Mouse (Mus musculus): ENCODE results near the gene Gfi1b. TPM values are rescaled to one million over a fixed set of nuclear protein-coding genes. Genes with fewer than 3 reads are reported as not detected.

Gfi1b gene
- polyA plus RNA-seq (2014; fragmentation: Illumina TruSeq; extraction: RNeasy Lipid Tissue Mini Kit (QIAGEN cat#74804); ENCODE audit: low replicate concordance), result not detected

GRCm38 (mm10) chr2:28621664-28622171 is at the start of gene Gfi1b:
Gfi1b (minus strand) TSS chr2:28621982.

GRCm38 (mm10) chr2:28640461-28641424 is 19.0 kb upstream of the Gfi1b start, which contains the start of gene Tsc1:
Tsc1 (plus strand) TSS chr2:28641228.

GRCm38 (mm10) chr2:28583651-28584050 is 38.1 kb downstream of the Gfi1b start, which contains the start of gene Gtf3c5:
Gtf3c5 (minus strand) TSS chr2:28583751.

GRCm38 (mm10) chr2:28563303-28563702 is 58.5 kb downstream of the Gfi1b start, which contains the start of gene Cel:
Cel (minus strand) TSS chr2:28563403.

Other genes with a start within 250 kb of the Gfi1b start
- 0.56 TPM for gene Ppp1r26, start 175.2 kb downstream of the Gfi1b start, polyA plus RNA-seq (2014; fragmentation: Illumina TruSeq; extraction: RNeasy Lipid Tissue Mini Kit (QIAGEN cat#74804); ENCODE audit: low replicate concordance)
- not detected for gene 1700007K13Rik, start 155.7 kb downstream of the Gfi1b start, polyA plus RNA-seq (2014; fragmentation: Illumina TruSeq; extraction: RNeasy Lipid Tissue Mini Kit (QIAGEN cat#74804); ENCODE audit: low replicate concordance)
- 69.0 TPM for gene Mrps2, start 153.9 kb downstream of the Gfi1b start, polyA plus RNA-seq (2014; fragmentation: Illumina TruSeq; extraction: RNeasy Lipid Tissue Mini Kit (QIAGEN cat#74804); ENCODE audit: low replicate concordance)
- not detected for gene Gbgt1, start 125.1 kb downstream of the Gfi1b start, polyA plus RNA-seq (2014; fragmentation: Illumina TruSeq; extraction: RNeasy Lipid Tissue Mini Kit (QIAGEN cat#74804); ENCODE audit: low replicate concordance)
- not detected for gene Gm10134, start 115.9 kb downstream of the Gfi1b start, polyA plus RNA-seq (2014; fragmentation: Illumina TruSeq; extraction: RNeasy Lipid Tissue Mini Kit (QIAGEN cat#74804); ENCODE audit: low replicate concordance)
- gene Ralgds, start 108.9 kb downstream of the Gfi1b start, polyA plus RNA-seq (2014; fragmentation: Illumina TruSeq; extraction: RNeasy Lipid Tissue Mini Kit (QIAGEN cat#74804); ENCODE audit: low replicate concordance), result 8.7 TPM
- gene Cel, start 58.6 kb downstream of the Gfi1b start, polyA plus RNA-seq (2014; fragmentation: Illumina TruSeq; extraction: RNeasy Lipid Tissue Mini Kit (QIAGEN cat#74804); ENCODE audit: low replicate concordance), result 256 TPM
- gene Gtf3c5, start 38.2 kb downstream of the Gfi1b start, polyA plus RNA-seq (2014; fragmentation: Illumina TruSeq; extraction: RNeasy Lipid Tissue Mini Kit (QIAGEN cat#74804); ENCODE audit: low replicate concordance), result 1.4 TPM
- 4.8 TPM for gene Tsc1, start 19.2 kb upstream of the Gfi1b start, polyA plus RNA-seq (2014; fragmentation: Illumina TruSeq; extraction: RNeasy Lipid Tissue Mini Kit (QIAGEN cat#74804); ENCODE audit: low replicate concordance)
- gene Spaca9, start 77.7 kb upstream of the Gfi1b start, polyA plus RNA-seq (2014; fragmentation: Illumina TruSeq; extraction: RNeasy Lipid Tissue Mini Kit (QIAGEN cat#74804); ENCODE audit: low replicate concordance), result not detected
- gene Ak8, start 78.2 kb upstream of the Gfi1b start, polyA plus RNA-seq (2014; fragmentation: Illumina TruSeq; extraction: RNeasy Lipid Tissue Mini Kit (QIAGEN cat#74804); ENCODE audit: low replicate concordance), result not detected
- 9.1 TPM for gene Gtf3c4, start 218.4 kb upstream of the Gfi1b start, polyA plus RNA-seq (2014; fragmentation: Illumina TruSeq; extraction: RNeasy Lipid Tissue Mini Kit (QIAGEN cat#74804); ENCODE audit: low replicate concordance)
- gene Ddx31, start 218.4 kb upstream of the Gfi1b start, polyA plus RNA-seq (2014; fragmentation: Illumina TruSeq; extraction: RNeasy Lipid Tissue Mini Kit (QIAGEN cat#74804); ENCODE audit: low replicate concordance), result 3.1 TPM